Mouse (Mus musculus): ENCODE results near the gene Ctnnal1. TPM values are rescaled to one million over a fixed set of nuclear protein-coding genes. Genes with fewer than 3 reads are reported as not detected.

Ctnnal1 gene
- total RNA-seq (2012; rRNA removed), result 62.0 and 74.2 TPM in 2 replicates

DNA sequence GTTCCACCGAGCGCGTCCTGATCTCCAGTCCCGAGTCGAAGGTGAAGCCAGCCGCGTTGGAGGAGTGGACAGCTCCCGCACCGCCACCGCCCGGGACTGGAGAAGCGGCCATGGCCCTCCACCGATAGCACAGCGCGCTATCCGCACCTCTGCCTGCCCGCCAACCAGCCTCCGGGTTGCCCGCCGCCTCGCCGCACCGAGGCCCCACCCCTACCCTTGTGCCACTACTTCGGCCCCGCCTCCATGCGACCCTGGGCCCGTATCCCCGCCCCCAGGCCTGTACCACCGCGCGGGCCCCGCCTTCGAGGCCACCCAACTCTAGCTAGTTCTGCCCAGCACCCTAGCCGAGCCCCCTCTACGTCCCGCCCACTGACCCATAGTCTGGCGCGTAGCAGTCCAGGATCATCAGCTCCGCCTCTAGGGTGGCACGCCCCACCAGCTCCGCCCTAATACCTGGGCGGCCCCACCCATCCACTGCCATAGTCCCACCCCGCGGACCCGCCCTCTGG lies at the start of gene Ctnnal1:
Gene Ctnnal1 (minus strand): TSS at position 186 of the 509 bp plus-strand sequence.
- in situ Hi-C loops (cut with MboI; ENCODE audit: low sequenced_read_pairs in 2 of 2, unreplicated experiment in 2 of 2), result no loop called here
- H3K27ac ChIP-seq (ENCODE audit: insufficient read depth, low read depth, low read length, poor library complexity, severe bottlenecking), result no peak within 1 kb of the TSS
- TF ChIP-seq ZC3H11A (IDR thresholded peaks at IDR 0.05; ENCODE audit: borderline replicate concordance, low read depth, low read length) (no peak), CHD2 (IDR thresholded peaks at IDR 0.05; ENCODE audit: low read depth, low read length) (no peak), HCFC1 (IDR thresholded peaks at IDR 0.05; ENCODE audit: borderline replicate concordance, insufficient read depth, low read length) (no peak), MAFK (IDR thresholded peaks at IDR 0.05; ENCODE audit: insufficient read depth, low read depth, low read length) (no peak), ZNF384 (IDR thresholded peaks at IDR 0.05; ENCODE audit: low read depth, low read length) (no peak)
- peak; percentile 90 for DNase-seq (ENCODE audit: low read depth, low spot score)
- 0 out of 4 replicates have a peak, but pooled peaks cover 2% of the 10 kb centered on the region in 2 experiments for H3K4me1 ChIP-seq (ENCODE audit: control insufficient read depth in 2 of 2, insufficient read depth in 2 of 2, low read length in 2 of 2, poor library complexity in 1 of 2)
- H3K4me3 ChIP-seq (ENCODE audit: insufficient read depth in 1 of 2, low read depth in 1 of 2, low read length in 2 of 2, poor library complexity in 1 of 2, severe bottlenecking in 1 of 2), result peak within 1 kb of the TSS; percentile 77 to 84
- H3K36me3 ChIP-seq (ENCODE audit: control insufficient read depth, insufficient read depth, low read length, poor library complexity, severe bottlenecking), result no peaks in the 10 kb centered on the region
- no peaks in the 10 kb centered on the region for H3K9me3 ChIP-seq (ENCODE audit: control insufficient read depth, insufficient read depth, low read depth, low read length)
- peak within 1 kb of the TSS; percentile 75 for H3K9ac ChIP-seq (ENCODE audit: insufficient read depth, low read depth, low read length, poor library complexity, severe bottlenecking)

DNA sequence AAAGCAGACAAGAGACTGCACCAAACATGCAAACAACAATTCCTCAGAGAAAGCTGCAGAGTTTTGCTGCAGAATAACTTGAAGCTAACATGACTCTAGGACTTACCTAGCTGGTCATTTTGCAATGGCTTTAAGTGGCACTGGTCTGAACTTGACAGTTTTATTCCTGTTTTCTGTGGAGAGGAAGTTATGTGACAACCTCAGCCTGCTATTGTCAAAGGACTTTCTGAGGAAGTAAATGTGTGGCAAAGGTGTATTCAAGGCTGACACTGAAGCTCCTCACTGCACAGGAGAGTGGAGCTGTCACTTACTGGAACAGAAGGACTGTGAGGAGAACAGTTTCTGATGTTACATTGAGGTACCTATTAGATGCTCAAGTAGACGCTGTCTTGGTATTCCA lies 49.8 kb upstream of the Ctnnal1 start:
- Histone ChIP-seq H3K36me3 (ENCODE audit: control insufficient read depth, insufficient read depth, low read length, poor library complexity, severe bottlenecking) (peaks cover 30% of the 10 kb centered on the region), H3K4me3 (ENCODE audit: insufficient read depth in 1 of 2, low read depth in 1 of 2, low read length in 2 of 2, poor library complexity in 1 of 2, severe bottlenecking in 1 of 2) (no peak overlapping the region), H3K27ac (ENCODE audit: insufficient read depth, low read depth, low read length, poor library complexity, severe bottlenecking) (no peak overlapping the region), H3K9me3 (ENCODE audit: control insufficient read depth, insufficient read depth, low read depth, low read length) (no peaks in the 10 kb centered on the region), H3K9ac (ENCODE audit: insufficient read depth, low read depth, low read length, poor library complexity, severe bottlenecking) (no peak overlapping the region), H3K4me1 (ENCODE audit: control insufficient read depth in 2 of 2, insufficient read depth in 2 of 2, low read length in 2 of 2, poor library complexity in 1 of 2) (peaks cover 0 to 3% of the 10 kb centered on the region in 2 experiments; a peak in 1 of 4 replicates)
- TF ChIP-seq CHD2 (IDR thresholded peaks at IDR 0.05; ENCODE audit: low read depth, low read length) (no peak), HCFC1 (IDR thresholded peaks at IDR 0.05; ENCODE audit: borderline replicate concordance, insufficient read depth, low read length) (no peak), ZNF384 (IDR thresholded peaks at IDR 0.05; ENCODE audit: low read depth, low read length) (no peak), ZC3H11A (IDR thresholded peaks at IDR 0.05; ENCODE audit: borderline replicate concordance, low read depth, low read length) (no peak), MAFK (IDR thresholded peaks at IDR 0.05; ENCODE audit: insufficient read depth, low read depth, low read length) (no peak)
- no peak for DNase-seq (ENCODE audit: low read depth, low spot score)
- in situ Hi-C loops (cut with MboI; ENCODE audit: low sequenced_read_pairs in 2 of 2, unreplicated experiment in 2 of 2), result no loop called here

DNA sequence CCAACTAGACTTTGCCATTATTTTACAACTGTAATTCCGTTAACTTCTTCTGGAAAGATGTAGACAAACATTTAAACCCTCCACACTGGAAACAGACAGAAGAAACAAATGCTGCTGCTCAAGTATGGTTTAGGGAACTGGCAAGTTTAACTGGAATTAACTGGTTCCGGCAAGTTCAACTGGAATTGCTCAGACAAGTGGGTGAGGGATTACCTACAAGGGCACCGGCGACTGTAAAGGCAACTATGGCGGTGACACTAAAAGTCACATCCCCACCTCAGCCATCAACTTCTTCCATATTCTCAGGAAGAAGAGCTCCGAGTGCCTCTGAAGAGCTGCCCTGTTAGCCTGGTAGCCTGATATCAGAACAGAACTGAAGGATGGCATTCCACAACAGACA lies 49.4 kb upstream of the Ctnnal1 start:
- Histone ChIP-seq H3K9me3 (ENCODE audit: control insufficient read depth, insufficient read depth, low read depth, low read length) (no peaks in the 10 kb centered on the region), H3K4me1 (ENCODE audit: control insufficient read depth in 2 of 2, insufficient read depth in 2 of 2, low read length in 2 of 2, poor library complexity in 1 of 2) (peaks cover 0 to 7% of the 10 kb centered on the region in 2 experiments; a peak in 1 of 4 replicates), H3K27ac (ENCODE audit: insufficient read depth, low read depth, low read length, poor library complexity, severe bottlenecking) (no peak overlapping the region), H3K4me3 (ENCODE audit: insufficient read depth in 1 of 2, low read depth in 1 of 2, low read length in 2 of 2, poor library complexity in 1 of 2, severe bottlenecking in 1 of 2) (no peak overlapping the region), H3K36me3 (ENCODE audit: control insufficient read depth, insufficient read depth, low read length, poor library complexity, severe bottlenecking) (peaks cover 34% of the 10 kb centered on the region), H3K9ac (ENCODE audit: insufficient read depth, low read depth, low read length, poor library complexity, severe bottlenecking) (no peak overlapping the region)
- DNase-seq (ENCODE audit: low read depth, low spot score), result no peak
- TF ChIP-seq ZC3H11A (IDR thresholded peaks at IDR 0.05; ENCODE audit: borderline replicate concordance, low read depth, low read length), result no peak
- no peak for TF ChIP-seq HCFC1 (IDR thresholded peaks at IDR 0.05; ENCODE audit: borderline replicate concordance, insufficient read depth, low read length)
- TF ChIP-seq CHD2 (IDR thresholded peaks at IDR 0.05; ENCODE audit: low read depth, low read length), result no peak
- TF ChIP-seq ZNF384 (IDR thresholded peaks at IDR 0.05; ENCODE audit: low read depth, low read length), result no peak
- no peak for TF ChIP-seq MAFK (IDR thresholded peaks at IDR 0.05; ENCODE audit: insufficient read depth, low read depth, low read length)
- in situ Hi-C loops (cut with MboI; ENCODE audit: low sequenced_read_pairs in 2 of 2, unreplicated experiment in 2 of 2), result no loop called here

DNA sequence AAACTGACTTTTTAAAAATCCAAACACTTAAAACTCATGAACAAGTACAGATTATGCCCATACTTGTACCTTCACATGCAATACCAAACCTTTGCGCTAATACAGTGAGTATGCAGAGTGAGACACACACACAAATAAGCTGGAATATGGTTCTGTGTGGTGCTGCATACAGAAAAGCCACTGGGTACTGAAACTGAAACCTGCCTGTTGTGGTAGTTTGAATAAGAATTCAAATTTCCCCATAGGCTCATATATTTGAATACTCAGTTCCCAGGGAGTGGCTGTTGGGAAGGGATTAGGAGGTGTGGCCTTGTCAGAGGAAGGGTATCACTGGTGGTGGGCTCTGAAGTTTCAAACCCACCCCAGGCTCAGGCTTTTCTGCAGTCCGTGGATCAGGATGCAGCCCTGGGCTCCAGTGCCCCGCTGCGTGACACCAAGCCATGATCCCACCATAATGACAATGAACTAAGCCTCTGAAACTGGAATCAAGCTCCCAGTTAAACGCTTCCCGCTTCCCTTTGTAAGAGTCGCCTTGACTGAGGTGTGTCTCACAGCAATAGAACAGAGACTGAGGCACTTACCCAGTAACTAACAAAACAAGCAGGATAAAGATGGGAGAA lies 47.5 kb upstream of the Ctnnal1 start:
- Histone ChIP-seq H3K27ac (ENCODE audit: insufficient read depth, low read depth, low read length, poor library complexity, severe bottlenecking) (no peak overlapping the region), H3K4me3 (ENCODE audit: insufficient read depth in 1 of 2, low read depth in 1 of 2, low read length in 2 of 2, poor library complexity in 1 of 2, severe bottlenecking in 1 of 2) (no peak overlapping the region), H3K4me1 (ENCODE audit: control insufficient read depth in 2 of 2, insufficient read depth in 2 of 2, low read length in 2 of 2, poor library complexity in 1 of 2) (peaks cover under 1 to 8% of the 10 kb centered on the region in 2 experiments; a peak in 1 of 4 replicates), H3K36me3 (ENCODE audit: control insufficient read depth, insufficient read depth, low read length, poor library complexity, severe bottlenecking) (peaks cover 35% of the 10 kb centered on the region), H3K9me3 (ENCODE audit: control insufficient read depth, insufficient read depth, low read depth, low read length) (no peaks in the 10 kb centered on the region), H3K9ac (ENCODE audit: insufficient read depth, low read depth, low read length, poor library complexity, severe bottlenecking) (no peak overlapping the region)
- no peak for TF ChIP-seq HCFC1 (IDR thresholded peaks at IDR 0.05; ENCODE audit: borderline replicate concordance, insufficient read depth, low read length)
- no peak for TF ChIP-seq ZC3H11A (IDR thresholded peaks at IDR 0.05; ENCODE audit: borderline replicate concordance, low read depth, low read length)
- TF ChIP-seq CHD2 (IDR thresholded peaks at IDR 0.05; ENCODE audit: low read depth, low read length), result no peak
- no peak for TF ChIP-seq MAFK (IDR thresholded peaks at IDR 0.05; ENCODE audit: insufficient read depth, low read depth, low read length)
- TF ChIP-seq ZNF384 (IDR thresholded peaks at IDR 0.05; ENCODE audit: low read depth, low read length), result no peak
- DNase-seq (ENCODE audit: low read depth, low spot score), result no peak
- in situ Hi-C loops (cut with MboI; ENCODE audit: low sequenced_read_pairs in 2 of 2, unreplicated experiment in 2 of 2), result no loop called here
